Mouse (Mus musculus): ENCODE measurements around the gene Cyb5rl. TPM values are rescaled to one million over a fixed set of nuclear protein-coding genes. Genes with fewer than 3 reads are reported as not detected.

Gene Cyb5rl
- total RNA-seq, 1 experiment from 2014 or later = 5.2 TPM

Other genes starting within 250 kb of the Cyb5rl start
- 40.5 and 53.3 TPM in 2 replicates for gene Ssbp3, start 156.3 kb upstream of the Cyb5rl start, total RNA-seq (2017)
- 59.5 and 60.2 TPM in 2 replicates for gene Mrpl37, start 120 bp upstream of the Cyb5rl start, total RNA-seq (2017)
- not detected in 2 replicates for gene Cdcp2, start 29.9 kb downstream of the Cyb5rl start, total RNA-seq (2017)
- 115 and 141 TPM in 2 replicates for gene Tmem59, start 111.4 kb downstream of the Cyb5rl start, total RNA-seq (2017)
- gene Tceanc2, start 112.1 kb downstream of the Cyb5rl start, total RNA-seq (2017) = 25.0 and 37.2 TPM in 2 replicates
- gene Ldlrad1, start 142.2 kb downstream of the Cyb5rl start, total RNA-seq (2017) = not detected in 2 replicates
- 10.8 and 11.7 TPM in 2 replicates for gene Lrrc42, start 186.5 kb downstream of the Cyb5rl start, total RNA-seq (2017)
- 20.6 and 28.9 TPM in 2 replicates for gene Hspb11, start 186.6 kb downstream of the Cyb5rl start, total RNA-seq (2017)
- gene Dio1, start 240.2 kb downstream of the Cyb5rl start, total RNA-seq (2017) = not detected in 2 replicates
- gene Yipf1, start 247.4 kb downstream of the Cyb5rl start, total RNA-seq (2017) = 28.8 and 28.9 TPM in 2 replicates